Mouse (Mus musculus): ENCODE data around the gene Snapin.

Snapin gene

GRCm38 (mm10) chr3:90503444-90503843, 12.6 kb upstream of the Snapin start:
- DNase-seq: no peak

- no peak for DNase-seq
Observed at GRCm38 (mm10) chr3:90497597-90497996, 6.8 kb upstream of the Snapin start.

GRCm38 (mm10) chr3:90495850-90496525, 5.2 kb upstream of the Snapin start:
- DNase-seq: no peak

- no peak for DNase-seq
Observed at GRCm38 (mm10) chr3:90493831-90494540, 3.2 kb upstream of the Snapin start.

- DNase-seq: peak; percentile 78
Observed at GRCm38 (mm10) chr3:90491350-90491749, 517 bp upstream of the Snapin start.

- DNase-seq: no peak
Observed at GRCm38 (mm10) chr3:90488576-90488975, 2.3 kb downstream of the Snapin start.

GRCm38 (mm10) chr3:90486998-90487397, 3.8 kb downstream of the Snapin start:
- no peak for DNase-seq

- peak; percentile 97 for DNase-seq
Observed at GRCm38 (mm10) chr3:90475831-90476611, 14.8 kb downstream of the Snapin start, which contains the start of gene Ilf2. Gene Ilf2 (plus strand): TSS chr3:90476126.

GRCm38 (mm10) chr3:90475151-90475830, 15.5 kb downstream of the Snapin start:
- DNase-seq: no peak

GRCm38 (mm10) chr3:90472213-90472612, 18.6 kb downstream of the Snapin start:
- peak; percentile 81 for DNase-seq

GRCm38 (mm10) chr3:90467618-90468300, 23.1 kb downstream of the Snapin start:
- no peak for DNase-seq

GRCm38 (mm10) chr3:90466311-90466766, 24.5 kb downstream of the Snapin start:
- DNase-seq: peak; percentile 88

- peak; percentile 77 for DNase-seq
Observed at GRCm38 (mm10) chr3:90465686-90466310, 25.0 kb downstream of the Snapin start, which contains the start of gene Npr1. Gene Npr1 (minus strand): TSS chr3:90465866.

- DNase-seq: peak; percentile 24
Observed at GRCm38 (mm10) chr3:90465081-90465685, 25.6 kb downstream of the Snapin start.

- peak; percentile 85 for DNase-seq
Observed at GRCm38 (mm10) chr3:90464552-90465080, 26.2 kb downstream of the Snapin start.

GRCm38 (mm10) chr3:90462579-90462978, 28.3 kb downstream of the Snapin start:
- DNase-seq: no peak

GRCm38 (mm10) chr3:90461935-90462334, 28.9 kb downstream of the Snapin start:
- DNase-seq: no peak

- peak; percentile 23 for DNase-seq
Observed at GRCm38 (mm10) chr3:90460315-90460714, 30.5 kb downstream of the Snapin start.

GRCm38 (mm10) chr3:90459727-90460126, 31.1 kb downstream of the Snapin start:
- DNase-seq: no peak

GRCm38 (mm10) chr3:90454931-90455330, 35.9 kb downstream of the Snapin start:
- no peak for DNase-seq

Measured in lung, postnatal 36 days (tissue).